Mouse (Mus musculus) forebrain, postnatal 0 days (tissue): ENCODE measurements around the gene Adad1. TPM values are rescaled to one million over a fixed set of nuclear protein-coding genes. Genes with fewer than 3 reads are reported as not detected.

Experiments used
- ATAC-seq: fragments of 200-750 bp; cut with Nextera tagmentation; 2 replicates; pipeline ENCODE4 v1.8.0; 2017; ENCODE audit warnings: mild to moderate bottlenecking, moderate library complexity
- DNase-seq: peaks from one replicate; pipeline ENCODE4 v3.0.0-alpha.2; 2015
- H3K27ac ChIP-seq: fragments of 300-500 bp; sonication (generic); 2 replicates; pipeline ENCODE4 v1.5.1; 2014; ENCODE audit warnings: low read depth, mild to moderate bottlenecking, antibody characterized with exemption, low read length, moderate library complexity, mixed read lengths
- H3K27me3 ChIP-seq: fragments of 300-500 bp; sonication (generic); 2 replicates; pipeline ENCODE4 v1.6.1; 2014; ENCODE audit warnings: mild to moderate bottlenecking, low read length, mixed read lengths; ENCODE audit not compliant: insufficient read depth
- H3K36me3 ChIP-seq: fragments of 300-500 bp; sonication (generic); 2 replicates; pipeline ENCODE4 v1.6.1; 2014; ENCODE audit warnings: mild to moderate bottlenecking, moderate library complexity; ENCODE audit not compliant: insufficient read depth
- H3K4me1 ChIP-seq: fragments of 300-500 bp; sonication (generic); 2 replicates; pipeline ENCODE4 v1.6.1; 2014; ENCODE audit warnings: antibody characterized with exemption; ENCODE audit not compliant: insufficient read depth
- H3K4me2 ChIP-seq: fragments of 300-500 bp; sonication (generic); 2 replicates; pipeline ENCODE4 v1.6.1; 2014; ENCODE audit warnings: low read depth, mild to moderate bottlenecking, moderate library complexity
- H3K4me3 ChIP-seq: fragments of 300-500 bp; sonication (generic); 2 replicates; pipeline ENCODE4 v1.5.1; 2014; ENCODE audit warnings: low read depth, low read length, mixed read lengths
- H3K9ac ChIP-seq: fragments of 300-500 bp; sonication (generic); 2 replicates; pipeline ENCODE4 v1.6.1; 2014; ENCODE audit warnings: mild to moderate bottlenecking
- H3K9me3 ChIP-seq: fragments of 300-500 bp; sonication (generic); 2 replicates; pipeline ENCODE4 v1.6.1; 2016; ENCODE audit warnings: low read length
- CTCF ChIP-seq: sonication (generic); IDR thresholded peaks from 2 replicates; pipeline ENCODE4 v1.5.1; 2016; ENCODE audit warnings: antibody characterized with exemption, control low read depth, low read depth
- WGBS: fragments of 180-500 bp; shearing (Covaris S2); extraction: QIAGEN DNeasy Blood & Tissue Kit; methylation state at CpG from one replicate; pipeline ENCODE4 v1.1.7; 2014; 5-methylcytosine and 5-hydroxymethylcytosine counted together
- polyA plus RNA-seq: library from polyadenylated mRNA; unstranded; fragments of >200 nt; fragmentation: Nextera tagmentation; extraction: Ambion mirVana; gene quantifications from 2 replicates; pipeline ENCODE4 v1.2.1, GENCODE M21; 2015
- total RNA-seq: library from RNA; depleted of rRNA; stranded (reverse); fragments of >200 nt; gene quantifications from 2 replicates; pipeline ENCODE4 v1.2.3, GENCODE M21; 2014

Gene Adad1
- total and polyA plus RNA-seq, 2 experiments from 2014 or later = 0.10 TPM; not detected in 1

GRCm38 (mm10) chr3:37141827-37142226, 78.5 kb downstream of the Adad1 start:
- H3K9ac ChIP-seq = no peak overlapping the region
- no peak overlapping the region for H3K4me2 ChIP-seq
- H3K27me3 ChIP-seq = no peaks in the 10 kb centered on the region
- no peaks in the 10 kb centered on the region for H3K4me1 ChIP-seq
- 80% methylated on average over 2 of the region's 2 CpGs for WGBS
- no peak for TF ChIP-seq CTCF
- no peaks in the 10 kb centered on the region for H3K9me3 ChIP-seq
- no peaks in the 10 kb centered on the region for H3K36me3 ChIP-seq
- H3K27ac ChIP-seq = no peak overlapping the region
- DNase-seq (no peak), ATAC-seq (no peak)
- no peak overlapping the region for H3K4me3 ChIP-seq

GRCm38 (mm10) chr3:37144979-37145378, 81.7 kb downstream of the Adad1 start:
- WGBS = 61% methylated on average over 1 of the region's 1 CpGs
- Histone ChIP-seq H3K9ac (no peak overlapping the region), H3K4me1 (no peaks in the 10 kb centered on the region), H3K4me3 (no peak overlapping the region), H3K4me2 (no peak overlapping the region), H3K27me3 (no peaks in the 10 kb centered on the region), H3K27ac (no peak overlapping the region), H3K9me3 (no peaks in the 10 kb centered on the region), H3K36me3 (no peaks in the 10 kb centered on the region)
- no peak for DNase-seq
- no peak for ATAC-seq
- no peak for TF ChIP-seq CTCF

DNA sequence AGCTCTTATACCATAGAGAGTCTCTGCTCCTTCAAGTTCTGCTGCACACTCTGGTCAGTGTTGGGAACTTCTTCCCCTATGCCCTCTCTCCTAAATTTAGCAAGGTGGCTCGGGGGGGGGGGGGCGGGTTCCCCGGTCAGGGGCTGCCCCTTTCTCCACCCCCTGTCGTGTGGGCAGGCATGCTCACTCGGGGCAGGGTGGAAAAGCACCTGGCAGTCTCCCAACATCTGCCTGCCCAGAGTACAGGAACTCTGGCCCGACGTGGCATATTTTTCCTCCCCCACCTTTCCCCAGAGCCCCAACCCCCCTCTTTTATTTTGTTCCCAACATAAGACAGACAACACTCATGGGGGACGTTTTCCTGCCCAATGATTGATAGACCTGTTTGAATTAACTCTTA, 83.1 kb downstream of the Adad1 start:
- H3K27me3 ChIP-seq = no peaks in the 10 kb centered on the region
- no peak overlapping the region for H3K9ac ChIP-seq
- DNase-seq = no peak
- no peaks in the 10 kb centered on the region for H3K36me3 ChIP-seq
- no peak overlapping the region for H3K4me2 ChIP-seq
- no peak overlapping the region for H3K27ac ChIP-seq
- no peak for TF ChIP-seq CTCF
- H3K4me1 ChIP-seq = no peaks in the 10 kb centered on the region
- 37% methylated on average over 8 of the region's 8 CpGs for WGBS
- ATAC-seq = no peak
- H3K9me3 ChIP-seq = no peaks in the 10 kb centered on the region
- no peak overlapping the region for H3K4me3 ChIP-seq

DNA sequence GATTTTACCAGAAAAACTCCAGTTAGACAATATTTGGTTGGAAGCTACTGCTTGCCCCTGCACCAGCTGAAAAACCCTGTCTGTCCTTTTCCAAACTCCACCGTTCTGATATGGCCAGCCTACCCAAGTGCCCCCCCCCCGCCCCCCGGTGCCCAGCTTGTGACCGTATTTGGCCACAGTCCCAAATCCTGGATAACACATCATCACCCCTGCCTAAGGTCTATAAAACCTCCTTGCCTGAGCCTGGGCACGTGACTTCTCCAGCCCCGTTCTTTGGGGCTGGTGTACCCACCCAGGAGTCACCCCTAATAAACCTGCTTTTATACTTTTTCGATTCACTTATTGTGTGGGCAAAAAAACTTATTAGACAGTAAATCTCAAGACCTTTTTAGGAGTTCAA, 83.5 kb downstream of the Adad1 start:
- no peak overlapping the region for H3K9ac ChIP-seq
- DNase-seq (no peak), ATAC-seq (no peak)
- no peak overlapping the region for H3K4me3 ChIP-seq
- no peak overlapping the region for H3K27ac ChIP-seq
- H3K27me3 ChIP-seq = no peaks in the 10 kb centered on the region
- H3K36me3 ChIP-seq = no peaks in the 10 kb centered on the region
- no peak overlapping the region for H3K4me2 ChIP-seq
- no peaks in the 10 kb centered on the region for H3K9me3 ChIP-seq
- TF ChIP-seq CTCF = no peak
- WGBS = 72% methylated on average over 7 of the region's 7 CpGs
- no peaks in the 10 kb centered on the region for H3K4me1 ChIP-seq

DNA sequence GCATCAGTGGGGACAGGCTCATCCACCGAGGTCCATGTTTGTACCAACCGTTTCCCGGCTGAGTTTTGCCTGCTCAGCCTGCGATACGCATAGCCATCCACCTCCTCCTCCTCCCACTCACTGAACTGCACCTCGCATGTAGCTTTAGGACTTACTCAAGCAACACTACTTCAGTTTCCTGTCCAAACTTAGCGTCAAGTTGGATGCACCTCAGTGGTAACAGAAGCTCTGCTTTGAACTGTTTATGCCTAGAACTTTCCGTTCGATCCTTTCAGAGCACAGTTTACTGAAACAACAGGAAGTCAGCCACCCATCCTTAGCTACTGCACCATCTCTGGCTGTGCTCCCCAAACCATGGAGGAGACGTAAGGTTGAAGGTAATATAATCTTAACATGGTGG, 88.9 kb downstream of the Adad1 start:
- Histone ChIP-seq H3K4me3 (no peak overlapping the region), H3K4me1 (no peaks in the 10 kb centered on the region), H3K27ac (no peak overlapping the region), H3K36me3 (no peaks in the 10 kb centered on the region), H3K27me3 (no peaks in the 10 kb centered on the region), H3K9ac (no peak overlapping the region), H3K4me2 (no peak overlapping the region), H3K9me3 (no peaks in the 10 kb centered on the region)
- no peak for DNase-seq
- 91% methylated on average over 10 of the region's 10 CpGs for WGBS
- TF ChIP-seq CTCF = no peak
- ATAC-seq = no peak

- no peak overlapping the region for H3K27ac ChIP-seq
- no peak overlapping the region for H3K9ac ChIP-seq
- no peaks in the 10 kb centered on the region for H3K9me3 ChIP-seq
- no peaks in the 10 kb centered on the region for H3K27me3 ChIP-seq
- H3K4me2 ChIP-seq = no peak overlapping the region
- H3K4me3 ChIP-seq = no peak overlapping the region
- 92% methylated on average over 7 of the region's 7 CpGs for WGBS
- no peaks in the 10 kb centered on the region for H3K36me3 ChIP-seq
- no peaks in the 10 kb centered on the region for H3K4me1 ChIP-seq
- TF ChIP-seq CTCF = no peak
- DNase-seq (no peak), ATAC-seq (no peak)
Observed at GRCm38 (mm10) chr3:37153004-37153403, 89.7 kb downstream of the Adad1 start.

DNA sequence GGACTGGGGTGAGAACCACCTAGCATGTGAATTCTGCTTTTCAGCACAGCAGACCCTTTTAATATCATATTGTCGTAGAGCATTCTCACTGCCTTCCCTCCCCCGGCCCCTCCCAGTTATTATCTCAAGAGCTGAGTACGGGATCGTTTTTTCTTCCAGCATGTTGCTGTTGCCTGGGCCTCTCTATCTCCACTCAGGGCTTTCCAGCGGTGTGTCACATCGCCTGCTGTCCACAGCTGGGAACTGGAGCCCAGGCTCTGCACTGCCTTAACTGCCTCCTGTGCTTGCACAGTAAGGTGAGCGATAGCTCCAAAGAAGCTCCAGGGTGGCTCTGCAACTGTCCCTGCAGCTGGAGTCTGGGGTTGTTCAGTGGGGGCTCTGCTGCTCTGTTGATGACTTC, 91.1 kb downstream of the Adad1 start:
- Histone ChIP-seq H3K9ac (no peak overlapping the region), H3K27me3 (no peaks in the 10 kb centered on the region), H3K9me3 (no peaks in the 10 kb centered on the region), H3K4me1 (no peaks in the 10 kb centered on the region), H3K4me2 (no peak overlapping the region), H3K4me3 (no peak overlapping the region), H3K36me3 (no peaks in the 10 kb centered on the region), H3K27ac (no peak overlapping the region)
- WGBS = 82% methylated on average over 7 of the region's 7 CpGs
- DNase-seq = no peak
- no peak for TF ChIP-seq CTCF
- no peak for ATAC-seq

- H3K27me3 ChIP-seq = no peaks in the 10 kb centered on the region
- ATAC-seq (no peak), DNase-seq (no peak)
- no peak overlapping the region for H3K9ac ChIP-seq
- TF ChIP-seq CTCF = no peak
- H3K4me1 ChIP-seq = no peaks in the 10 kb centered on the region
- no peak overlapping the region for H3K27ac ChIP-seq
- H3K9me3 ChIP-seq = no peaks in the 10 kb centered on the region
- WGBS = 81% methylated on average over 8 of the region's 8 CpGs
- no peaks in the 10 kb centered on the region for H3K36me3 ChIP-seq
- H3K4me3 ChIP-seq = no peak overlapping the region
- H3K4me2 ChIP-seq = no peak overlapping the region
Observed at GRCm38 (mm10) chr3:37157082-37157481, 93.8 kb downstream of the Adad1 start.
